Mouse (Mus musculus): ENCODE data around the gene Cdkn2aipnl.

Cdkn2aipnl gene

DNA sequence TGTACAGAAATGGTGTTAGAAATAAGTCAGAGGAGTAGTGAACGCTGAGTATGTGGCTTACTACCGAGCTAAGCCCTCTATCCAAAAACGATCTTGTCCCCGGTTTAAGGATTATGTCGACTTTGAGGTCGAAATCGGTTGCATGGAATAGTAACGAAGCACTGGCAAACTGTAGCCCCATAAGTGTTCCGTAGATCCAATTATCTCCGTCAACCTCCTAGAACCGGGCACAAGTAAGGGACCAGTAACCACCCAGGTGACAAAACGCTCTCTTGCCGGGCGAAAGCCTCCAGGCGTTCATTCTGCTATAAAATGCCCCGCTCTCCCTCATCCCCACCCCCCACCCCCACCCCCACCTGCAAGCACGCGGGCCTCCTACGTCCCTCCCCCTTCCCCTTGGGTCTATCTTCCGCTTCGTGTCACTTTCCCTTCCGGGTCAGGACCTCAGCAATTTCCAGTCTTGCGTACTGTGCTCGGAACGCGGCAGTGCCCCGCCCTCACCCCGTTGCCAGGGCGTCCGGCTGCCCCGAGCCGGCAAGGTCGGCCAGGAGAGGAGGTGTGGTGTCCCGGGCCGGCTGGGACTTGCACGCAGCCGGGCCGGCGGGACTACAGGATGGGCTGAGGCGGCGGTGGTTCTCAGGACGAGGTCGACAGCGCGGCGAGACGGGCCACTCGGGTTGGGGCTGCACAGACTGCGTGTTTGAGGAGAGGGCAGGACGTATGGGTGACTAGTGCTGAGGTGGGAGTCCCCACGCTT lies 36.5 kb downstream of the Cdkn2aipnl start, which contains the start of gene Cdkl3:
TSS of gene Cdkl3 (plus strand) at position 450 of the 757 bp plus-strand sequence.
- DNase-seq (ENCODE audit: low spot score in 2 of 2): peak; percentile 81 to 82

DNA sequence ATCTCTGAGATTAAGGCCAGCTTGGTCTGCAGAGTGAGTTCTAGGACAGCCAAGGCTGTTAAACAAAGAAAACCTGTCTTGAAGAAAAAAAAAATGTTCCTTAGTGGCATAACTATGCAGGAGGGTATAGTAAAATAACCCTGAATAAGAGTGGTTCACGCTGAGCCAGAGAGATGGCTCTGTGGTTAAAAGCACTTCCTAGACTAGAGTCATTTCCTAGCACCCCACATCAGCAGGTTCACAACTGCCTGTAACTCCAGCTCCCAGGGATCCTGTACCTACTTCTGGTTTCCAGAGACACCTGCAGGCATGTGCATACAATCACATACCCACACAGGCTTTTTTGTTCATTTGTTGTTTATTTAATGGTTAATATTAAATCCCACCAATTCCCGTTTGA lies 38.1 kb downstream of the Cdkn2aipnl start:
- no peak for DNase-seq (ENCODE audit: low spot score in 2 of 2)

DNA sequence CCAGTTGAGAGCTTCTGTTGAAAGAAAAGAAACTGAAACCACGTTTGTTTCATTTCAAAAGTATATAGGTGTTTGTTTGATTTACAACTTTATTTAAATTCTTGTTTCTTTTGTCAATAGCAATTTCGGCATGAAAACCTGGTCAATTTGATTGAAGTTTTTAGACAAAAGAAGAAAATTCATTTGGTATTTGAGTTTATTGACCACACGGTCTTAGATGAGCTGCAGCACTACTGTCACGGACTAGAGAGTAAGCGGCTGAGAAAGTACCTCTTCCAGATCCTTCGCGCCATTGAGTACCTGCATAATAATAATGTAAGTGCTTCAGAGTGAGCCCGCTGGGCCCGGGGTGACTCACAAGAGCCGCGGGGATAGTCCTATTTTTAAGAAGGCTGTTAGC lies 43.5 kb downstream of the Cdkn2aipnl start:
- DNase-seq (ENCODE audit: low spot score in 2 of 2): no peak

DNA sequence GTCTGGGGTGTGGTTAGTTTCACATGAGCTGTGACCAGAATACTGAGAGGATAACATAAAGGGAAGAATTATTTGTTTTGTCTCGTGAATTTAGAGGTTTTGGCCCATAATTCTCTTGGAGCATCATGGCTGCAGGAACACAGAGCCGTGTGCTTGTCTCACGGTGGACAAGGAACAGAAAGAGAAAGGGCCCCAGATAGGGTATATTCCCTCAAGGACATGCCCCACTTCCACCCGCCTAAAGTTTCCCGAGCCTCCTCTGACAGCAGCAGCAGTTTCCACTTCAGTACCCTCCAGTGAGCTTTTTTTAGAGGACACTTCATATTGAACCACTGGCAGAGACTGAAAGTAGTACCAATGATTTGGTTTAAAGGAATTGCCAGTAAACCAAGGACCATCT lies 44.1 kb downstream of the Cdkn2aipnl start:
- DNase-seq (ENCODE audit: low spot score in 2 of 2): no peak

DNA sequence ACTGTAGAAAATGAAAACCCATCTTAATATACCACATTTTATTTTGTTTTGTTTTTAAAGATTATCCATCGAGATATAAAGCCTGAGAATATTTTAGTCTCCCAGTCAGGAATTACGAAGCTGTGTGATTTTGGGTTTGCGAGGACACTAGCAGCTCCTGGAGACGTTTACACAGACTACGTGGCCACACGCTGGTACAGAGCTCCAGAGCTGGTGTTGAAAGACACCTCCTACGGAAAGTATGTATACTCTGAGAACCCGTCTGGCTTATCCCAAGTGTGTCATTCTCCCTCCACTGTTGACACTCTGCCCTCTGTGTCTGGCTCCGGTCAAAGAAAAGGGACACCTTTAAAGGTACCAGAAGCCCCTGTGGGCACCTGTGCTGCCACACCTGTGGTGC lies 50.8 kb downstream of the Cdkn2aipnl start:
- no peak for DNase-seq (ENCODE audit: low spot score in 2 of 2)

All from frontal cortex, postnatal 14 days (tissue).